Mouse (Mus musculus): Measurements from ENCODE around the gene Apoc3.

GRCm38 (mm10) chr9:46227064-46227614 lies 8.3 kb downstream of the Apoc3 start:
- TF ChIP-seq CTCF (IDR thresholded peaks at IDR 0.05; ENCODE audit: extremely low read depth, insufficient read length, insufficient replicate concordance, low read depth, low read length) (no peak), POLR2A (IDR thresholded peaks at IDR 0.05; ENCODE audit: low read depth, low read length) (no peak)
